Mouse (Mus musculus): ENCODE data around the gene Cntd1. TPM values are rescaled to one million over a fixed set of nuclear protein-coding genes. Genes with fewer than 3 reads are reported as not detected.
"Not testable (repeated sequence)": the region's sequence is repeated elsewhere in the genome, so short reads cannot be mapped to it uniquely, and the experiment has no call there.

The Cntd1 gene
- polyA plus RNA-seq, 1 experiment from 2014 or later: 0.83 TPM

GRCm38 (mm10) chr11:101330961-101331360, 52.1 kb downstream of the Cntd1 start:
- H3K4me1 ChIP-seq (ENCODE audit: control insufficient read depth, insufficient read depth, low read depth, low read length); H3K4me3 ChIP-seq (ENCODE audit: low read length); H3K27me3 ChIP-seq (replicated peaks; ENCODE audit: control insufficient read depth, insufficient read depth, low read length); H3K4me2 ChIP-seq (ENCODE audit: low read length); H3K36me3 ChIP-seq (ENCODE audit: control insufficient read depth, insufficient read depth, low read length); H3K9ac ChIP-seq (ENCODE audit: low read depth, low read length); H3K27ac ChIP-seq (ENCODE audit: low read depth, low read length); H3K9me3 ChIP-seq (ENCODE audit: control insufficient read depth, low read length); ATAC-seq: not testable (repeated sequence)
- 76% methylated on average over 6 of the region's 6 CpGs for WGBS

GRCm38 (mm10) chr11:101332537-101332936, 53.7 kb downstream of the Cntd1 start:
- no peak overlapping the region for H3K4me3 ChIP-seq (ENCODE audit: low read length)
- no peaks in the 10 kb centered on the region for H3K9me3 ChIP-seq (ENCODE audit: control insufficient read depth, low read length)
- H3K27ac ChIP-seq (ENCODE audit: low read depth, low read length): no peak overlapping the region
- H3K4me2 ChIP-seq (ENCODE audit: low read length): no peak overlapping the region
- no peaks in the 10 kb centered on the region for H3K27me3 ChIP-seq (replicated peaks; ENCODE audit: control insufficient read depth, insufficient read depth, low read length)
- no peak overlapping the region for H3K9ac ChIP-seq (ENCODE audit: low read depth, low read length)
- peaks cover 3% of the 10 kb centered on the region for H3K4me1 ChIP-seq (ENCODE audit: control insufficient read depth, insufficient read depth, low read depth, low read length)
- no peaks in the 10 kb centered on the region for H3K36me3 ChIP-seq (ENCODE audit: control insufficient read depth, insufficient read depth, low read length)
- WGBS: 91% methylated on average over 3 of the region's 3 CpGs
- no peak for ATAC-seq

- Histone ChIP-seq H3K27me3 (replicated peaks; ENCODE audit: control insufficient read depth, insufficient read depth, low read length) (no peaks in the 10 kb centered on the region), H3K4me1 (ENCODE audit: control insufficient read depth, insufficient read depth, low read depth, low read length) (peaks cover 11% of the 10 kb centered on the region), H3K27ac (ENCODE audit: low read depth, low read length) (no peak overlapping the region), H3K9me3 (ENCODE audit: control insufficient read depth, low read length) (no peaks in the 10 kb centered on the region), H3K4me3 (ENCODE audit: low read length) (no peak overlapping the region), H3K9ac (ENCODE audit: low read depth, low read length) (no peak overlapping the region), H3K4me2 (ENCODE audit: low read length) (no peak overlapping the region), H3K36me3 (ENCODE audit: control insufficient read depth, insufficient read depth, low read length) (no peaks in the 10 kb centered on the region)
- ATAC-seq: no peak
- WGBS: 24% methylated on average over 10 of the region's 10 CpGs
These were observed 55.2 kb downstream of the Cntd1 start for GRCm38 (mm10) chr11:101334023-101334422.

GRCm38 (mm10) chr11:101334516-101334915, 55.7 kb downstream of the Cntd1 start:
- Histone ChIP-seq H3K27ac (ENCODE audit: low read depth, low read length) (no peak overlapping the region), H3K4me2 (ENCODE audit: low read length) (no peak overlapping the region), H3K36me3 (ENCODE audit: control insufficient read depth, insufficient read depth, low read length) (no peaks in the 10 kb centered on the region), H3K27me3 (replicated peaks; ENCODE audit: control insufficient read depth, insufficient read depth, low read length) (no peaks in the 10 kb centered on the region), H3K9me3 (ENCODE audit: control insufficient read depth, low read length) (no peaks in the 10 kb centered on the region), H3K9ac (ENCODE audit: low read depth, low read length) (no peak overlapping the region), H3K4me1 (ENCODE audit: control insufficient read depth, insufficient read depth, low read depth, low read length) (peaks cover 11% of the 10 kb centered on the region), H3K4me3 (ENCODE audit: low read length) (no peak overlapping the region)
- no peak for ATAC-seq
- WGBS: 9% methylated on average over 6 of the region's 6 CpGs

DNA sequence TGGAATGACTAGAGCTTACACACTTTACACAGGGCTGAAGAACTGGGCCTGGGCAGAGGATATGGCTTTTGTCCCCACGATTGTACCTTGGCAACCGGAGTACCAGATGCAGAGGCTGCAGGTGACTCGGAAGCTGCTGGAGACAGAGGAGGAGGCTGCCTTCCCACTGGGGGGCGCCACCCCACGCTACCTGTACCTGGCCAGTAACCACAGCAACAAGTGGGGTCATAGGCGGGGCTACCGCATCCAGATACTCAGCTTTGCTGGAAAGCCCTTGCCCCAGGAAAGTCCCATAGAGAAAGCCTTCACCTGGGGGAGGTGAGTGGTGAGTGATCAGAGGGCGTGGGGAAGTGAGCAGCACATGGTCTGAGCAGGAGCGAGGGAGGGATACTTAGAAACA, 56.9 kb downstream of the Cntd1 start:
- H3K9ac ChIP-seq (ENCODE audit: low read depth, low read length): no peak overlapping the region

GRCm38 (mm10) chr11:101338123-101338760, 59.4 kb downstream of the Cntd1 start:
- H3K4me1 ChIP-seq (ENCODE audit: control insufficient read depth, insufficient read depth, low read depth, low read length): peaks cover 11% of the 10 kb centered on the region
- H3K27me3 ChIP-seq (replicated peaks; ENCODE audit: control insufficient read depth, insufficient read depth, low read length): no peaks in the 10 kb centered on the region
- H3K4me3 ChIP-seq (ENCODE audit: low read length): peak overlapping the region; percentile 38
- no peaks in the 10 kb centered on the region for H3K36me3 ChIP-seq (ENCODE audit: control insufficient read depth, insufficient read depth, low read length)
- peak overlapping the region; percentile 71 for H3K4me2 ChIP-seq (ENCODE audit: low read length)
- ATAC-seq: peak; percentile 80
- WGBS: 2% methylated on average over 9 of the region's 9 CpGs
- peak overlapping the region; percentile 23; the same call in 1 of the 2 replicates for H3K27ac ChIP-seq (ENCODE audit: low read depth, low read length)
- peak overlapping the region; percentile 58 for H3K9ac ChIP-seq (ENCODE audit: low read depth, low read length)
- H3K9me3 ChIP-seq (ENCODE audit: control insufficient read depth, low read length): no peaks in the 10 kb centered on the region

More for the DNA sequence above, 56.9 kb downstream of the Cntd1 start:
- no peak for ATAC-seq
- Histone ChIP-seq H3K27me3 (replicated peaks; ENCODE audit: control insufficient read depth, insufficient read depth, low read length) (no peaks in the 10 kb centered on the region), H3K36me3 (ENCODE audit: control insufficient read depth, insufficient read depth, low read length) (no peaks in the 10 kb centered on the region), H3K4me2 (ENCODE audit: low read length) (no peak overlapping the region), H3K27ac (ENCODE audit: low read depth, low read length) (no peak overlapping the region), H3K4me1 (ENCODE audit: control insufficient read depth, insufficient read depth, low read depth, low read length) (peaks cover 11% of the 10 kb centered on the region), H3K4me3 (ENCODE audit: low read length) (no peak overlapping the region), H3K9me3 (ENCODE audit: control insufficient read depth, low read length) (no peaks in the 10 kb centered on the region)
- WGBS: 83% methylated on average over 9 of the region's 9 CpGs

Other genes starting within 250 kb of the Cntd1 start
- gene Naglu, start 209.0 kb upstream of the Cntd1 start, polyA plus RNA-seq (2015; fragmentation: Nextera tagmentation; extraction: Ambion mirVana): 13.8 and 13.9 TPM in 2 replicates
- 0.26 and 0.50 TPM in 2 replicates for gene Hsd17b1, start 200.6 kb upstream of the Cntd1 start, polyA plus RNA-seq (2015; fragmentation: Nextera tagmentation; extraction: Ambion mirVana)
- gene Coasy, start 196.4 kb upstream of the Cntd1 start, polyA plus RNA-seq (2015; fragmentation: Nextera tagmentation; extraction: Ambion mirVana): 42.5 and 45.9 TPM in 2 replicates
- gene Mlx, start 191.7 kb upstream of the Cntd1 start, polyA plus RNA-seq (2015; fragmentation: Nextera tagmentation; extraction: Ambion mirVana): 91.5 and 101 TPM in 2 replicates
- gene Psmc3ip, start 183.6 kb upstream of the Cntd1 start, polyA plus RNA-seq (2015; fragmentation: Nextera tagmentation; extraction: Ambion mirVana): 17.9 and 19.0 TPM in 2 replicates
- 22.8 and 24.3 TPM in 2 replicates for gene Retreg3, start 159.1 kb upstream of the Cntd1 start, polyA plus RNA-seq (2015; fragmentation: Nextera tagmentation; extraction: Ambion mirVana)
- 79.6 and 80.2 TPM in 2 replicates for gene Tubg1, start 159.1 kb upstream of the Cntd1 start, polyA plus RNA-seq (2015; fragmentation: Nextera tagmentation; extraction: Ambion mirVana)
- gene Tubg2, start 123.1 kb upstream of the Cntd1 start, polyA plus RNA-seq (2015; fragmentation: Nextera tagmentation; extraction: Ambion mirVana): 56.9 and 60.3 TPM in 2 replicates
- gene Cntnap1, start 108.5 kb upstream of the Cntd1 start, polyA plus RNA-seq (2015; fragmentation: Nextera tagmentation; extraction: Ambion mirVana): 8.7 and 11.2 TPM in 2 replicates
- 9.3 and 9.5 TPM in 2 replicates for gene Plekhh3, start 107.7 kb upstream of the Cntd1 start, polyA plus RNA-seq (2015; fragmentation: Nextera tagmentation; extraction: Ambion mirVana)
- 0.32 and 0.60 TPM in 2 replicates for gene Ccr10, start 103.6 kb upstream of the Cntd1 start, polyA plus RNA-seq (2015; fragmentation: Nextera tagmentation; extraction: Ambion mirVana)
- gene Ezh1, start 52.5 kb upstream of the Cntd1 start, polyA plus RNA-seq (2015; fragmentation: Nextera tagmentation; extraction: Ambion mirVana): 30.0 and 32.4 TPM in 2 replicates
- 100 and 108 TPM in 2 replicates for gene Ramp2, start 33.0 kb upstream of the Cntd1 start, polyA plus RNA-seq (2015; fragmentation: Nextera tagmentation; extraction: Ambion mirVana)
- gene Vps25, start 25.3 kb upstream of the Cntd1 start, polyA plus RNA-seq (2015; fragmentation: Nextera tagmentation; extraction: Ambion mirVana): 128 and 131 TPM in 2 replicates
- gene Wnk4, start 18.4 kb upstream of the Cntd1 start, polyA plus RNA-seq (2015; fragmentation: Nextera tagmentation; extraction: Ambion mirVana): 7.2 and 7.3 TPM in 2 replicates
- 226 and 232 TPM in 2 replicates for gene Coa3, start 102 bp downstream of the Cntd1 start, polyA plus RNA-seq (2015; fragmentation: Nextera tagmentation; extraction: Ambion mirVana)
- 175 and 182 TPM in 2 replicates for gene Becn1, start 23.3 kb downstream of the Cntd1 start, polyA plus RNA-seq (2015; fragmentation: Nextera tagmentation; extraction: Ambion mirVana)
- 106 and 117 TPM in 2 replicates for gene Psme3, start 37.2 kb downstream of the Cntd1 start, polyA plus RNA-seq (2015; fragmentation: Nextera tagmentation; extraction: Ambion mirVana)
- gene Aoc2, start 46.1 kb downstream of the Cntd1 start, polyA plus RNA-seq (2015; fragmentation: Nextera tagmentation; extraction: Ambion mirVana): 0.93 and 2.1 TPM in 2 replicates
- gene Aoc3, start 51.6 kb downstream of the Cntd1 start, polyA plus RNA-seq (2015; fragmentation: Nextera tagmentation; extraction: Ambion mirVana): 0.15 and 0.29 TPM in 2 replicates
- gene G6pc, start 88.5 kb downstream of the Cntd1 start, polyA plus RNA-seq (2015; fragmentation: Nextera tagmentation; extraction: Ambion mirVana): not detected in 2 replicates
- 93.5 and 98.6 TPM in 2 replicates for gene Aarsd1, start 138.6 kb downstream of the Cntd1 start, polyA plus RNA-seq (2015; fragmentation: Nextera tagmentation; extraction: Ambion mirVana)
- gene Gm27029, start 145.8 kb downstream of the Cntd1 start, polyA plus RNA-seq (2015; fragmentation: Nextera tagmentation; extraction: Ambion mirVana): 8.1 and 9.5 TPM in 2 replicates
- 30.7 and 33.6 TPM in 2 replicates for gene Rundc1, start 146.1 kb downstream of the Cntd1 start, polyA plus RNA-seq (2015; fragmentation: Nextera tagmentation; extraction: Ambion mirVana)
- gene Ptges3l, start 146.3 kb downstream of the Cntd1 start, polyA plus RNA-seq (2015; fragmentation: Nextera tagmentation; extraction: Ambion mirVana): 3.1 and 3.9 TPM in 2 replicates
- gene Rpl27, start 163.3 kb downstream of the Cntd1 start, polyA plus RNA-seq (2015; fragmentation: Nextera tagmentation; extraction: Ambion mirVana): 204 and 207 TPM in 2 replicates
- gene Ifi35, start 169.4 kb downstream of the Cntd1 start, polyA plus RNA-seq (2015; fragmentation: Nextera tagmentation; extraction: Ambion mirVana): 3.9 and 4.8 TPM in 2 replicates
- 83.2 and 90.6 TPM in 2 replicates for gene Rnd2, start 186.0 kb downstream of the Cntd1 start, polyA plus RNA-seq (2015; fragmentation: Nextera tagmentation; extraction: Ambion mirVana)
- gene Vat1, start 187.2 kb downstream of the Cntd1 start, polyA plus RNA-seq (2015; fragmentation: Nextera tagmentation; extraction: Ambion mirVana): 125 and 134 TPM in 2 replicates